Mouse (Mus musculus): ENCODE data around the gene Tbrg4.

Gene Tbrg4

DNA sequence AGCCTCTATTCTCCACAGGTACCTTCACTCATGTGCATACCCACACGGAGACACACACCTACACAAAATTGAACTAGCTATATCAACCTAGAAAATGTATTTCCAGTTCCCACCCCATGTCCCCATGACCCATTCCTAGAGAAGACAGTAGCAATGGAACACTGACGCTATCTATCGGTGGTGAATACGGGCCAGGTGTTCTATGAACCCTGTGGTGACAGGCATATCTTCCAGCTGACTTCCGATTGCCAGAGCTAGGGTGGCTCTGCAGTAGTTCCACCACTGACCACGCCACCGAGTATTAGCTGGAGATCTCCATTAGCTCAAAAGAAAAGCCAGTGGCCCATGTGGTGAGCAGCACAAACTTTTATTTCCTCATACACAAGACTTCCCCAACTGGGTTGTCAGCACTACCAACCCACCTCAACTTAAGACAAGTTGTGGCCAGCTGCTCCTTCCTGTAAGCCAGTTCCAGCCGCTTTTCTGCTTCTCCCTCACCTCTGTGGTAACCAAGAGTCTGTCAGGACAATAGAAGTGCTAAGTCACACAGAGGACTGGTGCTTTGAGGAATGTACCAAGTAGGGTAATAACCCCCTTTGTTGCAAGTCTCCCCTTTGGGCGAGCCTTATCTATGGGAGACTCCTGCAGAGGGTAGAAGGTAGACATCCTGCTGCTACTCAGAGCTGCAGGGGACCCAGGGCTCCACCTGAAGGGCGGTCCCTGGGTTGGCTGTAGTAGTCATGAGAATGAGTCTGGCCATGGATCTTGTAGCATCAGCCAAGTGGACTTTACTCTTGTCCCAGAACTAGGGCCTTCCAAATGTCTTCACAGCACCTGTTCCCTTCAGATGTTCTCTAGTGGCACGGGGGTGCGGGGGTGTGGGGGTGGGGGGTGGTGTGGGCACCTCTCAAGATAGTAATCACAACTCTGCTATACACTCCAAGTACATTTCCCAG, 10.3 kb downstream of the Tbrg4 start:
- DNase-seq: no peak

DNA sequence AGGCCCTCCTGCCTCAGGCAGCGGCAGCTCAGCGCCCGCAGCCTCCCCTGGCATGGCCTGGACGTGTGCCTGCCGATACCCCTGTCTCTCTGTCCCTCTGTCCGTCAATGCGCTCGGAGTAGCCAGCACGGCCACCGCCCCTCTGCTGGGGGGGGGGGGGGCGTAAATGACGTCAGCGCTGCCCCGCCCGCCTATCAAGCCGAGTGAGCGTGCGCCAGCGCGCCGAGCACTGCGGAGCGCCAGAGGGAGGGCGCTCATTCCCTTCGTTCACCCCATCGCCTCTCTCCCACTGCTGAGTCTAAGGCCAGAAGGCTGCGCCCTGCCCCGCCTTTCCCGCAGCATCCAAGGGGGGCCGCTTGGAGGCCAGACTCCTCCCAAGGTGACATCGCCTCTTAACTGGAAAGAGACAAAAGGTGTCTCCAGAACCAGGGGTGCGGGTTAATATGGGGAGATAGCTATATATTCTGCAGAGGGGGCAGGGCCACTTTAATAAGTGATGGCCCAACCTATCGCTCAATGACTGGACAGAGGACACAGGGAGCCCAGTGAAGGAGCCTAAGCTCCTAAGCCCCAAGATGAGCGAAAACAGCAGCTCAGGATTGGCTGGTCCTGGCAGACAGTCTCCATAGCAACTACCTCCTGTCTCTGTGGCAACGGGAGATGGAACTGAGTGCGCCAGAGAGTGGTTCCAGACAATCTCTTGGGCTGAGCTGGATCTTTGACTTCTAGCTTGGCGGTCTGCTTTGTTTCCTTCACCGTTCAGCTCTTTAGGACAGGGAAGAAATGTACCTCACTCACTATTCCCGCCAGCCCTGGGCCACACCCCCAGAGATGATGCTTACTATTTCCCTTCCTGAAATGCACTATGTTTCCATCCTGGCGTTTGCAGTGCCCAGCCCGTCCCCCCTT, 20.1 kb downstream of the Tbrg4 start, which contains the start of gene Nacad:
Nacad (minus strand) TSS at position 563 of the 909 bp plus-strand sequence.
- DNase-seq: no peak

DNA sequence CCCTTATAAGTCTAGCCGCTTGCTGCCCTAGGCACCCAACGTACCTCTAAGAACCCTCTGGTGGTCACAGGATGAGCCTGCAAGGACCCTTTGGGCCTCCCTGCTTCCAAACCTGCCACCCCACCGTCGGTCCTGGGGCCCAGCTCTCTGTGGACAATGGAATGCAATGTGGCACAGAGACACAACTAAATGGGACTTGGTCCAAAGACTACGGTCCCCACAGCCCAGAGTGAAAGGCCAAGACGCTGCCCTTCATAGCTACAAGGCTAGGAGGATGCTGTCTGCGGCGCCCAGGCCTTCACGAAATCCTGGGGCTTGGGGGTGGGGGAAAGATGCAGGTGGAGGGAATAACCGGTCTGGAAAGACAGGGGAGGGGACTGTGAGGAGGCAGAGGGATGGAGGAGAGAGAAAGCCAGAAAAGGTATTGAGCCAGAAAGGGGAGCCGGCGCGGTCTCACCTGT, 20.8 kb downstream of the Tbrg4 start:
- DNase-seq: peak in 1 of 2 experiments; percentile 9

DNA sequence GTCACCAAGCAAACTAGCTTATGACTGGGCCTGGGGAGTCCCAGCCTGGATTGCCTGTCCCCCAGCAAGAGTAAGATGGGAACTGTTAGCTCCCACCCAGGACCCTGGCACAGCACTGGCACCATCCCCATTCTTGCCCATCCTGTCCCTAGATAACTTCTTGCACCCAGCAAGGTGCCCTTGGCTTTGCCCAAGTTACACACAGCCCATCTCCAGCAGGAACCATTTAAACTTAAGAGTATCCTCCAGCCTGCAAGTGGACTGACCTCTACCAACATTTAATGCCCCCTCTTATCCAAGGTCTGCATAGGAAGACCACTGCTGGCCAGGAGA, 21.3 kb downstream of the Tbrg4 start:
- no peak for DNase-seq

DNA sequence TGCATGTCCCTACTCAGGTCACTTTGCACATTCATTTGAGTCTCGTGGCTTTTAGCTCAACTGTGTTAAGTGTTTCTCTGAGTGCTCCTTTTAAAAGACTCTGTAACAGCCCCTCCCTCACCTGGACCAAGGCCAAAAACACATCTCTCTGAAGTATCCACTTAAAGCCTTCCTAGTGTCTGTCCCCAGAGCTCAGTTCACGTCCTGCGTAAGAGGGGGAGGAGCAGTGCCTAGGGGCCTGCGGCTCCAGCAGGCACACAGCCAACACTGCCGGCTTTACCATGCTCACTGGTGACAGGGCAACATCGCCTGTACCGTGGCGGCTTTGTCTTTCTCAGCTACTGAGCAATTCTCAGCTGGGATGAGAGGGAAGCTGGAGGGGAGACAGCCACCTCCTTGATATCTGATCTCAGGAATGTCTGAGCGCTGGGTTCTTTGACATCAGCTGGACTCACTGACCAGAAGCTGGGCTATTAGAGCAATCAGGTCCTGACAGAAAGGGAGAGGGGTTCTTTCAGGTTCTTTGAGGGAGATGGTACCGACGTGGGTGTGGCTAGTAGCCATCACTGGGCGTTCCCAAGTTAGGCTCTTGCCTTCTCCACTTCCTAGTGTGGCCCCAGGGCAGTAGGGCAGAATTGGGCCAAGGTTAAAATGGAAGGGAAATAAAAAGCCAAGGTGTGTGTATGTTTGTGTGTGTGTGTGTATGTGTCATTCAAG, 21.8 kb downstream of the Tbrg4 start:
- no peak for DNase-seq

DNA sequence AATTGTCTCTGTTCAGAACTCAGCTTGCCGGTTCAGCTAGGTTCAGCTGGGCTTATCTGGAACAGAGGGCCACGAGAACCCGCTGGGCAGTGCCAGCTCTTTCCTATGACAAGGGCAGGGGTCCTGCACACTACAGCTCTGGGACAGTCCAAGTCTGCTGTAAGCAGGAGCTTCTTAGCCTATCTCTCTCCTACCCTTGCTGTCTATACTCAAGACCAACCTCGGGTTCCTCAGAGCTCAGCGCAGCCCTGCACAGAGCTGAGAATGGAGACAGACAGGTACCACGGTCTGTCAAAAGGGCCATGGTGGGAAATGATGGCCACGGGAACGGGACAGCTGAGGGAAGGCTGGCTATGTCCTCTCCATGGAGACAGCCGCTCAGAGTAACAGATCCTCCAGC, 22.6 kb downstream of the Tbrg4 start:
- peak in 1 of 2 experiments; percentile 4 for DNase-seq

DNA sequence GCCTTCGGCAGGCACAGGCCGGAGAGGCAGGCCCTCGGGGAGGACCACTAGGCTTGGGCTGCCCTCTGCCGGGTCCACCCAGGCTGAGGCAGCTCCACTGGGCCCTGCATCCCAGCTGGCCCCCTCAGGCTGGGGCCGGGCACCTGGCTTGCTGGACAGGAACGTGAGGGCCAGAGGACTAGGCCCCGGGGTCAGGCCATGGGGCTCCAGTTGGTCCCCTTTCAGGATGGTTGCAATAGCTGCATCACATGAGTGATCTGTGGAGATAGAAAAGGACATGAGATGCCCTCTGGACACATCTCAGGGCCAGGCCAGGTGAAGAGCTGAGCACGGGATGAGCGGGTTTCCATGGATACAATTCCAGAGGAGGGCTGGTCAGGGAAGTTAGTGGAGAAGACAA, 23.2 kb downstream of the Tbrg4 start:
- DNase-seq: no peak

DNA sequence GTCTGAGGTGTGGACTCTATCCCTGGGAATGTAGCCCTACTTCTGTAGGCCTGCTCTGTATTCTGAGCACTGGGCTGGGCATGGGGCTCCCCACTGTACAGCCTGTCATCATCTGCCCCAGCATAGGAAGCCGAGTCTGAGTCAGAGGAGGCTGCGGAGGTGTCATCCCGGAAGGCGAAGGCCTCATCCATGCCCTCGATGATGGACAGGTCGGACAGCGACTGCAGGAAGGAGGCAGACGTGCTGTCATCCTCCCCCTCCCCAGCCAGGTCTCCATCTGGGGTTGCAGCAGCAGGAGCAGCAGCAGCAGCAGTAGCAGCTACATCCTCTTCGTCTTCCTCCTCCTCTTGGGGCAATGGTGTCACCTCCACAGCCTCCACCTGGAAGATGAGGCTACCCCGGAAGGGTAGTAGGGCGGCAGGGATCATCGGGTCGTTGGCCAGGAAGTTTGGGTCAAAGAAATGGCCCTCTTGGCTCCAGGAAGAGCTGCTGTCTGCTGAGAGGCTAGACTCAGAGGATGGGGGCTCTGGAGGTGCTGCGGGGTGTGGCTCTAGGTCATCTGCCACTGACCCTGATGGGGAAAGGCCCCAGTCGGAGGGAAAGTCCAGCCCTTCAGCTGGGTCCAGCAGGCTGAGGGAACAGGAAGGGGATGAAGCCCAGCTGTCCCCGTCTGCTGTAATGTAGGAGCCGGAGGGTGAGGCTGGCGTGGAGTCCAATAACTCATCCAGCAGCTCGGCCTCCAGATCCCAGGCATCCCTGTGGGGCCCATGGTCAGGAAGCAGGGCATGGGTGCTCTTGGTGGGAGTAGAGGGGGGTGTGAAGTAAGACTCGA, 24.0 kb downstream of the Tbrg4 start:
- DNase-seq: peak in 1 of 2 experiments; percentile 5

DNA sequence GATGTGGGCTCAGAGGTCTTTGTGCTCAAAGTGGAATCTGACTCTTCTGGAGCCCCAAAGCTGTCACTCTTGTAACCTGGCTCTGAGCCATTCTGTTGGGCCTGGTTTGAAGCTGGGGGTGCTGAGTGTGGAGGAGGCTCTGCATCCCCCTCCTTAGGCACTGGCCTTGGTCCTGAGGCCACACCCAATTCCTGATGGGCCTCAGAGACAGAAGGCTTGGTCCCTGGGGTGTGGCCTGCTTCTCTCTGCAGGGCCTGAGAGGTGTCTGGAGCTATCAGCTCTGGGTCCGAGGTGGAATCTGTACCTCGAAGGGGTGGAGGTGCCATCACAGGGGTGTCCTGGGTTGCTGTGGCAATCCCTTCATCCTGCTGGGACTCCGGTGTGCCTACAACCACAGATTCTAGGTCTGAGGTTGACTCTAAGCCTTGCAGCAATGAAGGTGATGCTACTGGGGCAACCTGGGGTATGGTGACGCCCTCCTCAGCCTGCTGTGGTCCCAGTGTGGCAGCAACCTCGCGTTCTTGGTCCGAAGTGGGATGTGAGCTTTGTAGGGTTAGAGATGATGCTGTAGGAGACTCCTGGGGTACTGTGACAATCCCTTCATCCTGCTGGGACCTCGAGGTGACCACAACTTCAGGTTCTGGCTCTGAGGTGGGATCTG, 25.5 kb downstream of the Tbrg4 start:
- DNase-seq: peak in 1 of 2 experiments; percentile 4

DNA sequence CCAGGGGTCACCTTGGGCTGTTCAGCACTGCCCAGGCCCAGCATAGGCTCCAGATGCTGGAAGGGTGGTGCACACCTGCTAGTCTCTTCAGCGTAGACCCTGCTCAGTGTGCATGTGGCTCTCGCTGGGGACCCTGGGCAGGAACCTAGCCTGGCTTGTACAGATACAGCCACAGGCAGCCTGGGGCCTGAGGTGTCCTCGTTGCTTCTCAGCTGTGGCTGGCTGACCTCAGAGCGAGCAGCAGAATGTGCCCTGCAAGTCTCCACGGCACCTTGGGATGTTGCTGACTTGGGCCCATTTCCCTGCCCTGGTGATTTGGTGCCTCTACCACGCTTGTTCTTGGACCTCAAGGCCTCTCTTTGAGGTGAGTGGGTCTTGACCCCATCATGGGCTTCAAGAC, 26.0 kb downstream of the Tbrg4 start:
- no peak for DNase-seq

DNA sequence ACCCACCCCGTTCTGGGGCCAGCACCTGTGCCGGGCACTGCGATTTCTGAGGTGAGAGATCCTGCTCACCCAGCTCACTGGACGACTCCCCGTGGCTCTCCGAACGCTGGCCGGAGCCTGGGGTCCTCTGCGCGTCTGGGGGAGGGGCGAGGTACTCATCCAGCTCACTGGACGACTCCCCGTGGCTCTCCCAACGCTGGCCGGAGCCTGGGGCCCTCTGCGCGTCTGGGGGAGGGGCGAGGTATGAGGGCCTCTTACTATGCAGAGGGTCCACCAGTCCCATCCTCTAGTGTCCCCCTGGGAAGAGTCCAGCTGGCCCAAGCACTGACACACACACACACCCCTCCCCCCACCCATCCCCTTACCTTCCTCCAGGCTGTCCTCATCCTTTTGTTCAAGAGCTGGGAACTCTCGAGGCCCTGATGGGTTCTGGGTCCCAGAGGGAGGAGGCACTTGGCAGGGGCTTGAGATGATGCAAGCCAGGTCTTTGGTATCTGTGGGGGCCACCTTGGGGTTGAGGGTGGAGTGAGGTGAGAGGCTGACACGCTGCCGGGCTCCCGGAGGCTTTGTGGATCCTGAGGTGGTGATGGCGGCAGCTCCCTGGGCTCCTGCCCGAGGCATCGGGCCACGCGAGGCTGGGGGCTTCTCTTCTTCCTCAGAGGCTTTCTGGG, 26.7 kb downstream of the Tbrg4 start:
- no peak for DNase-seq

DNA sequence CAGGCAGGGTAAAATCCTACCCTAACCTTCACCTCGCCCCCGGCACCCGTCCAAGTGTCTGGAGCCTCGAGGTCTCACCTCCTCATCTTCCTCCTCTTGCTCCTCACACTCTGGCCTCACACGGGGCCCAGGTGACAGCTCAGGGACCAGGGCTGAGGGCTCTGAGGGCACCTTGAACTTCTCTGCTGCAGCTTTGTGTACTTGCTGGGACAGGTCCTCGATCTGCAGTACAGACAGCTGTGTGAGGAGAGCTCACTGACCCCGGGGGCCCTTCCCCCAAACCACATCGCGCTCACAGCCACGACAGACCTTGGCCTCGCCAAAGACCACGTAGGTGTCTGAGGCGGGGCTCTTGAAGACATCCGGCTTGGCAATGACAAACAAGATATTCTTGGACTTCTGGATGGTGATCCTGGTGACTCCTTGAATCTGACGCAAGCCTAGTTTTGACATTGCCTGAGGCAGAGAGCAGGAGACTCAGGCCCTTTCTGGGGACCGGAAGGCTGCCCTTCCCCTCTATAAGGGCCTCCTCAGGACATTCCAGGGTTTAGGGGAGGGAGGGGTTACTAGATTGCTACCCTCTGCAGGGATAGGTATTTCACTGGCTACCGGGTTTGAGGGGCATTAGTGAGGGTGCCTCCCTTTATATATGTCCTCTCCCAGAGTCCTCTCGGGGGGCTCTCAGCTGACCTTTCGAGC, 27.5 kb downstream of the Tbrg4 start:
- DNase-seq: no peak

DNA sequence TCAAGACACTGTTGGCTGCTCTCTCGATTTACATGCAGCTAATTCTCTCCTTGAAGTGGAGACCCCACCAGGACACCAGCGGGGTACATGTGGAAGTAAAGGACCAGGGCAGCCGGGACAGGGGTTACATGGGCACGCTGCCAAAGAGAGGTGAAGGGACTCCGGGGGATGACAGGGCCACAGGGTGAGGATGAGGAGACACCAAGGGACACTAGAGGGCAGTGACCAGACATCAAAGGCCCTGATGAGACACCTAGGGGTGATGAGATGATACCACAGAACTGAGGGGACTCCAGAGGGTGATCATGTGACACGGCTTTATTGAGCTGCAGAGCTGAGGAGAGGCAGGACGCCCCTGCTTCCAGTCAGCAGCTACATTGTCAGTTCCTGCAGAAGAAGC, 28.3 kb downstream of the Tbrg4 start:
- DNase-seq: no peak

DNA sequence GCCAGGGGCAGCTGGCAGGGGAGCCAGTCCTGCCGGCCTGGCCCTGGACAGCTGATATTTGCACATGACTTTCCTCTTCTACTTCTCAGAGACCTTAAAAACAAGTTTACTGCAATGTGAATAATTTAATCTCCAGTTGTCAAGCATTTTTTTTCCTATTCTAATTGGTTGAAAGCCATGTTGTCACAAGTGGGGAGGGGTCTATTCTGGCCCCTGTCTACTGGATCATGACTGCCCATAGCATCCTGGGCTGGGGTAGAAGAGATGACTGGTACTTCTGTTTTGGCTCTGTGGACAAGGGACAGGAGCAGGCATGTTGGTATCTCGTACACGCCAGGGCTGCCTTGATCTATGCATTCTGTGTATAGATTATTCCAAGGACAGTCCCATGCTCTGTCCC, 29.3 kb downstream of the Tbrg4 start:
- no peak for DNase-seq

DNA sequence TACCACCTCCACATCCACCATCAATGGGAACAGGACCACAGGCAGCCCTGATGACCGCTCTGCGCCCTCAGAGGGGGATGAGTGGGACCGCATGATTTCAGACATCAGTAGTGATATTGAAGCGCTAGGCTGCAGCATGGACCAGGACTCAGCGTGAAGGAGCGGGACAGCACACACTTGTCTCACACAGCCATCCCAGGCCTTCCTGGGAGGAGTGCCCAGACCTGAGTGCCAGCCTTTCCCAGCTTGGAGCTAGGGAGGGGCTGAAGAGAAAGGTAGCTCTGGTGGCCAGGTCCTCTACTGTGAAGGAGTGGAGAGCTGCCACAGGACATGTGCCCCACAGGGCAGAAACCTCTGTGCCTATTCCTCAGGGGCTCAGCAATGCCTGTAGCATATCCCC, 29.7 kb downstream of the Tbrg4 start:
- no peak for DNase-seq

DNA sequence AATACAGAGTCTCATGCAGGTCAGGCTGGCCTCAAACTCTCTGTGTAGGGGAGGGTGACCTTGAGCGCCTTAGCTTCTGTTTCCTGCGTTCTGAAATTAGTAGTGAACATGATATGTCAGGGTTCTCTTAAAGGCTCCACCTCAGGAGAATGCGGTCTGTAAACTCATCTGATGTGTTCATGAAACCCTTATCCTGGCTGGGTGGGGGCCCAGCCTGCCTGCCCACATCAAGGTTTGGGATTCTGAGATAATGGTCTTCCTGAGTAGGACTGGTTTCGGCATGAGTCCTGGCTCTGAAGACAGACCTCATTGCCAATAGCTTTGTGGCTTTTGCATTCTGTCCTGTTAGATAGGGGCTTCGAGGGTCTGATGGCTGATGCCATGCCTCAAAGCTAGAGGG, 30.5 kb downstream of the Tbrg4 start:
- no peak for DNase-seq

DNA sequence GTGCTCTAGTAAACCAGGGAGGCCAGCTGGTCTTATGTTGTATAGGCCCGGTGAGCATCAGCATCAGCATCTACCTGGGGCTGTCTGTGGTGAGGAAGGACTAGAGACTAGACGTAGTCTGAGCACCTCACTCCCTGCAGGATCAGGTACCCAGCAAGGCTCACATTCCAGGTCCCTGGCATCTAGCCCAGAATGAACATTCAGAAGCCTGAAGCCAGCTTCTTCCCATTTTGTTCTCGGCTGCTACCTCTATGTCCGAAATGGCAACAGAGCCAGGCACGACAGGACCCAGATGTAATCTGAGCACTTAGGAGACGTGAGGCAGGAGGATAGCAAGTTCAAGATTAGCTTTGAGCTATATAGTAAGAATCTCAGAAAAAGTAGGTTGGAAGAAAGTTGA, 31.0 kb downstream of the Tbrg4 start:
- no peak for DNase-seq

DNA sequence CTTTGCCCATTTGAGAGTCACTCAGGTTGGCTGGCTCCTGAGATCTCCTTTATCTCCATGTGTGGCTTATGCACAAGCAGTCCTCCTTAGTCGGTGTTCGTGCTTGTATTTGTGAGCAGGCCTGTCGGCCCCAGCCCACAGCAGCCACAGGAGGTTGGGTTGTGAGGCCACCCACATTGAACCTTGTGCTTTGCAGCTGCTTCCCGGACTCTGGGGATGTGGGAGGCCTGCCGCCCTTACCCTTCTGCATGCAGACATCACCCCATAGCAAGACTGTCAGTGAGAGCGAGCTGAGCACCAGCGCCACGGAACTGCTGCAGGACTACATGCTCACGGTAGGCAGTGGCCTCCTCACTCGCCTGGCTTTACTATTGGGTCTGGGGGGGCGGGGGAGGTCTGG, 32.5 kb downstream of the Tbrg4 start:
- no peak for DNase-seq

DNA sequence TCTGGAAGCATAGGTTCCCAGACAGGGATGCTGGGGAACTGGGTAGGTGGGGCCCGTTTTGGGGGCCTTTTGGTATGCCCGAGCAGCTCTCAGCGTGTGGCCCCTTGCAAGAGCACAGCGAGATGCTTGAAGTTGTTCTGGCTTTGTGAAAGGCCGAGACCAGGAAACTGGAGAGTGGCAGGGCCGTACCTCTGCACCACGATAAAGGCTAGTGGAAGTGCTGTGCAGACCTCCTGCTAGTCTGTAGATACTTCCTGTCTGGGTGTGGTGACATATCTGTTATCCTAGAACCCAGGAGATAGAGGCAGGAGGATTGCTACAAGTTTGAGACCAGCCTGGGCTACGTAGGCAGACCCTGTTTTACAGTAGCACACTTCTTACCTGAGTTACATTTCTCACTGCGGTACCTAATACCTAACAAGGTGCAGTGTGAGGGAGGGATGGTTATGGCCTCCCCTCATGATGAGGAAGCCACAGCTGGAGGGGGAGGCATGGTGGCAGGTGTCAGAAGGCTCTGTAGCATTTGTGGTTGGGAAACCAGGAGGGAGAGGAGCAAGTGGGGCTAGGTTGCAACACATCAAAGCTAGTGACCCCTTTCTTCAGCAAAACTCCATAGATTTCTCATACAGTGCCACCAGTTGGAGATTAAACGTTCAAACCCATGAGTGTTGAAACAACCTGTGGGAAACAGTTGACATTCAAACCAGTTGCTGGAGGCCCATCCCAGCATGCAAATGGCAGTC, 34.8 kb downstream of the Tbrg4 start:
- no peak for DNase-seq
